Mouse (Mus musculus) spleen, postnatal 4 days (tissue): ENCODE results near the gene Clec16a.
A peak's percentile ranks its signal among the peaks of the same experiment; 100 is the strongest.

Experiments used
- DNase-seq, 2 experiments: peaks; one replicate each; pipeline ENCODE4 v3.0.0; 2022; ENCODE audit warnings: low spot score in 2 of 2

The Clec16a gene

GRCm38 (mm10) chr16:10534567-10534966, 10.6 kb upstream of the Clec16a start:
- no peak for DNase-seq

- no peak for DNase-seq
These were observed 8.8 kb upstream of the Clec16a start for GRCm38 (mm10) chr16:10536323-10536722.

DNA sequence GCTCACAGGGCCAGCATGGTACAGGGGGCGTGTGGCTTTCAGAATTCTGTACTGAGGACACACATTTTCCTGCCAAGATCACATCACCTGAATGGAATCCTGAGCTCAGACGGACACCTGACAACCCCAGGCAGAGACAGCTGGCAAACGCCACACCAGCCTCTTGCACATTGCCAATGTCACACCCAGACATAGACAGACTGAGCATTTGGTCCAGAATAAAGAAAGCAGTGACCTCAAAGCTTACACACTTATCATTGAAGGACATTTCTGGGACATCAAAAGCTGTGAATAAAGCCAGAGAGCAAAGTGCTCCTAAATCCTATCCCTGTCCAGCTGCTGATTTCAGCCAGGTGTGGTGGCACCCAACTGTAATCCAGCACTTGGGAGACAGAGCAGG, 8.2 kb upstream of the Clec16a start:
- DNase-seq = no peak

GRCm38 (mm10) chr16:10540763-10541597, 4.2 kb upstream of the Clec16a start:
- no peak for DNase-seq

GRCm38 (mm10) chr16:10541598-10541930, 3.6 kb upstream of the Clec16a start:
- no peak for DNase-seq

DNA sequence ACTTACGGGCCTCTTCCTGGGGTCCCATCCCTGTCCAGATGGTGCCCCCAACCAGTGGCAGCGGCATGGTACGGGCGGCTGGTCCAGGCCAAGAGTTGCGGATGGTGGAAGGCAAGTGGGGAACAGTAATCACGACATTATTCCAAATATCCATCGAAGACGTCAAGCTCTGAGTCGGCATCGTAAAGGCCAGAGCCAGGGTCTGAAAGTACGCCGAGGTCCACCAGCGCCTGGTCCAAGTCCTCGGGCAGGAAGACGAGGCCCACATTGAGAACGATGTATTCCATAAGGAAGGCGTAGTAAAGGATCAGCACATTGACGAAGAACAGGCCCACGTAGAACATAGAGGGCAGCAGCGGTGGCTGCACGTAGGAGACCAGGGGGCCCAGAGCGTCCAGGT, 2.9 kb upstream of the Clec16a start:
- DNase-seq = peak in 1 of 2 experiments; percentile 69

- peak; percentile 91 to 93 for DNase-seq
These were observed 2.3 kb upstream of the Clec16a start, which contains the start of gene Dexi for GRCm38 (mm10) chr16:10542698-10543365. TSS of gene Dexi (minus strand) at chr16:10543054.

DNA sequence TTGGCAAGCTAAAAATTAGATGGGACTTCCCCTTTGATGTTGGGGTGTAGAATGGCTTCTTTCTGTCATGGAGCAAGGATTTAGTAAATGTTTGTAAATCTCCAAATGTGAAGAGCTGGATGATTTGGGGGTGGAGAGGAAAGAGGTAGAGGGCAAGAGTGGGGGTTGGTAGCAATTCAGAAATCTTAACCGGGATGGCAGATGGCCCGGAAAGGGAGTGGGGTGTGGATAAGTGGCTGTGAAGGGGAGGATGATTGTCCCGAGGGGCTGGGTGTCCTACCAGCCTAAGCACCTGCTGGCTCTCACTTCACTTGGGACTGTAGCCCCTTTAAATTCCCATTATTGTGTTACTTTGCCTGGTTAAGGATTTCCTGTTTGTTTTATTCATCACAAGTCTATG, 1.7 kb downstream of the Clec16a start:
- no peak for DNase-seq

DNA sequence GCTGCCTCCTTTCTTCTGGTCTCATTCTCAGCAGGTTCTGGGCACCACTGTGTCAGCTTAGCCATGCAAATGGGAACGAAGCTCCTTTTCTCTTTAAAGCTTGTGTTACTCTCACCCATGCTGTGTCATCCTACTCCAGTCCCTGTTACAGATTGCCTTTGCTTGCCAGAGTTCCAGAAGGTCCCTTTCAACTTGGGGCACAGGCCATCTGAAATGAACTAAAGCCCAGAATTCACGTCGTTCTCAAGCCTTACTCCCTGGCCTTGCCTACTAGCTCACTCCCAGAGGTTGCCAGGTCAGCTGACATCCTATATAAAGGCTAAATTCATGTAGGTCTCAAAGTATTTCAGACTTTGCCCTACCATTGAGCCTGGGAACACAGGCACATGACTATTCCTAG, 3.8 kb downstream of the Clec16a start:
- DNase-seq = no peak

- no peak for DNase-seq
These were observed 4.5 kb downstream of the Clec16a start for GRCm38 (mm10) chr16:10549600-10549999.

DNA sequence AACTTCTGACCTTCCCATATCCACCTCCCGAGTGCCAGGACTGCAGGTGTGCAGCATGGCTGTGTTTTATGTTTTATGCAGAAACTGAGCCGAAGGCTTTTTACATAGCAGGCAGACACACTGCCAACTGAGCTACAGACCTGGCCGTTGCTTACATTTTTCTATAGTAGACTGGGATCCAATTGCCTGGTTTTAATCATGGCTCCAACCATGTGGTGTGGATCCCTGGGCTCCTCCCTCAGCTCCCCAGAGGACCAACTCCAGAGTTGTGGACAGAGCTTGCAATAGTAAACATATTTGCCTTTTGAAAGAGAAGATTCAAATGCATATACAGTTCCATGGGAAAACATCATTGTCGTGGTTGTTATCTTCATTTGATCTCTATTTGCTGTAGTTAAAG, 6.5 kb downstream of the Clec16a start:
- no peak for DNase-seq

GRCm38 (mm10) chr16:10553858-10554257, 8.7 kb downstream of the Clec16a start:
- no peak for DNase-seq

DNA sequence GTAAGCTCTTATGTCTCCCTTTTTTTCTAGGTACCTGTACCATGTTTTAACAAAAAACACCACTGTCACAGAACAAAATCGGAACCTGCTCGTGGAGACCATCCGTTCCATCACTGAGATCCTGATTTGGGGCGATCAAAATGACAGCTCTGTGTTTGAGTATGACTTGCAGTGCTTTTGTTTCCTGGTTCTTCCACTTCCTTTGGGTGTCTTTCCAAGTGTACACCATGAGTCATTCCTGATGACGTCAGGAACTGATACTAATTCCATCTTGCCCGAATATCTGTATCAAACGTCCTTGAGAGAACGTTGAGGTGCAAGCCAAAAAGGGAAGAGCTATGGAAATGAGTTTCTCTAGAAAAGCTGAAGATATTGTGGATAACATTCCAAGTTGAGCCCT, 14.9 kb downstream of the Clec16a start:
- DNase-seq = no peak

DNA sequence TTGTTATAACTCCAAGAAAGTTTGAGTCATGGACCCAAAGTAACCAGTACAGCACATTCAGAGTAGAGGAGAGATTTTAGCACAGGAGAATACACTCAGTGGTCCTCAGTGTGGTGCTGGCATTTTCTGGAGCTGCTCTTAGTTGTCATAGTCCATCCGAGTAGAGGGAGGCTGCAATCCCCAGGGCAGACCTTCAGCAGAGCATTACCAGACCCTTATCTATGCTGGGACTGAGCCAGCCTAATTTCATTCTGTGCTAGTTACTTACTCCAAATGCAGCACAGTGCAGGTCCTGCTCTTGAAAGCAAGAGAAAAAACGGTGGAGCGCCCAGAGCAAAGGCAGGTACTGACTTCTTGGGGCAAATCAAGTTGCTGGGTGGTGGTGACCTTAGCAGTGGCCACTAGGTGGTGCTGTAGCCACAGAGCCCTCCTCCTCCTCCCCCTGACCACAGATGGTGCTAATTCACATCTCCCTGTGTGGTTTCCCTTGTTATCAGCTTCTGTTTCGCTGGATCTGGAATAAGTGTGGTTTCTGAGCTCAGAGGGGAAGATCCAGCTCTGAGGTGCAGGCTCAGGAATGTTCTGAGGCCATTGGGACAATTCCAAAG, 20.2 kb downstream of the Clec16a start:
- DNase-seq = peak; percentile 60 to 85

DNA sequence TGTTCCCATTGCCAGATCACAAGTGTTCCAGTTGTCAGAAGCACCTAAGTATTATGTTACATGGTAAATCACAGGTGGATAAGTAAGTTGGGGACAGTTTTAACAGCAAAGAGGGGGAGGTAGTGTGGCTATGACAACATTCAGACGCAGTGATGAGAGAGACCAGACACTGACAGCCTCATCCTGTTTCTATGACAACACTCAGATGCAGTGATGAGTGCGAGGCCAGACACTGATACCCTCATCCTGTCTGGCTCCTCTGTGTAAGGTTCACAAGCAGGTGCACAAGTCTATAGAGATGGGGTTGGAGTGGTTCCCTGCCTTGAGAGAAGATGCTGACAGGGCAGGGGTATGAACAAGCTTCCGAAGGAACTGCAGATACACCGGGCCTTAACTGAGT, 22.0 kb downstream of the Clec16a start:
- no peak for DNase-seq

DNA sequence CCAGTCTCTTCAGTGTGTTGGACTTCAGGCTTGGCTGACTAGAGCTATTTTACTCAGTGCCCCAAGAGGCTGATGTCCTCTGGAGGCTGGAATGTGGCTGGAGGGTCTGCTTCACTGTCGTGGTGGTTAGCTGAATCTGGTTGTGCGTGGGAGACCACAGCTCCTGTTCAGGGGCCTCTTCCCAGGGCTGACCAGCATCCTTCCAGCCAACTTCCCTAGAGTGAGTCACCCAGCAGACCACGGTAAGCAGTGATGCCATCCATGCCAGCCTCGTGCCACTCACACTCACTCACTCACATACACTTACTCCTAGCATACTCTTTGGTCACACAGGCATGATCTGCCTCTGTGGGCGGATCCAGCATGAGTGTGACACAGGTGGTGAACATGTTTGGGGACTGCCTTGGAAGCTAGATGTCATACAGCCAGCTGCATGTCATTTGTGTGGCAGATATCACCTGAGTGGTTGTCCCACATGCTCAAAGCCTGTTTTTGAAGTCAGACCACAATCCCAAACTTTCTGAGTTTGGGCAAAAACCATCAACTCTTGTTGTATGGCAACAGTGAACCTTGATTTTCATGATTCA, 24.8 kb downstream of the Clec16a start:
- DNase-seq = no peak

- DNase-seq = peak; percentile 37 to 75
These were observed 25.6 kb downstream of the Clec16a start for GRCm38 (mm10) chr16:10570708-10571107.

DNA sequence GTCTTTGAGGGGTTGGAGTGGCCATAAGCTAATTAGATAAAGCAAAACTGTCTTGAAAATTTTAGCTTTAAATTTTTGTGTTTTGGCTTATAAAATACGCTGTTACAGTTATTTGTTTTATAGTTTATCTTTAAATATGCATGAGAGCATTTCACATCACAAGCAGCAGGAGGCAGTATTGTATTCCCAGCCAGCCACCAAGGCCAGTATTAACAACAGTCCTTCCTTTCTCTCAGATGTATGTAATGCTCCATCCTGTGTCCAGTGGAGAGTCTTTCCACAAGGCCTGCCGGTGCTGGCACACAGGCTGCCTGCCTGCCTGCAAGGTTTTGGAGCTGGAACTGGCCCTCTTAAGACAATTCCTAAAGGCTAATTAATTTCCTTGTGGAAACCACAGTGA, 26.7 kb downstream of the Clec16a start:
- no peak for DNase-seq

DNA sequence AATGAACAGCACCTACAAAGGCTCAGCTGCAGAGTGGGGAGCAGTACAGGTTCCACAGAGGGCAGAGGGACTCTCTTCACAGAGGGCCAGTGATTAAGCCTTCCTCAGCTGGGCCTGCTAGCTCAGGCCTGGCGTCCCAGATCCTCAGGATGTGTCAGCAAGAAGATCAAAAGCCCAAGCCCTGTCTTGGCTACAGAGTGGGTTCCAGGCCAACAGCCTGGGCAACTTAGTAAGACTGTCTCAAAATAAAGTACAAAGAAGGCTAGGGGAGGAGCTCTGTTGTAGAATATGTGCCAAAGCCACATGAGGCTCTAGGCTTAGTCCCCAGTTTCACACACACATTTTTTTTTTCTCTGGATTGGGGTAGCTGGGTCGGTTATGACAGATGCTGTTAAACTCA, 29.8 kb downstream of the Clec16a start:
- DNase-seq = no peak

DNA sequence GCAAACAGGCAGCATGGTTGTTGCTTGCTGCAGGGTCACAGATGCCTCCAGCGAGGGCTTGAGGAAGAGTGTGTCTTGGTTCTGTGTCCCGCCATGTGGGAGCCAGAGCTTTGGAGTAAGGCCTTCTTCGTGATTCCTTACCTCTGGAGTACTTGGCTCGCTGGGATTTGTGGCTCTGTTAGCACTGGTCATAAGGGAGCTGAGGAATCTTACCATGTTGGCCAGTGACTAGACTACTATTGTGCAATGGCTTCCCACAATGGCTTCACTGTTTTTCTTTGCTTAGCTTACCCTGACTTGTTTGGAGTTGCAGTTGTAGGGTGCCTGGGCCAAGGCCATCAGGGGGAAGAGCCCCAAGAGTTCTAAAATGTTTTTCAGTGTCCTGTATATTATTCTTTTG, 30.8 kb downstream of the Clec16a start:
- DNase-seq = no peak

DNA sequence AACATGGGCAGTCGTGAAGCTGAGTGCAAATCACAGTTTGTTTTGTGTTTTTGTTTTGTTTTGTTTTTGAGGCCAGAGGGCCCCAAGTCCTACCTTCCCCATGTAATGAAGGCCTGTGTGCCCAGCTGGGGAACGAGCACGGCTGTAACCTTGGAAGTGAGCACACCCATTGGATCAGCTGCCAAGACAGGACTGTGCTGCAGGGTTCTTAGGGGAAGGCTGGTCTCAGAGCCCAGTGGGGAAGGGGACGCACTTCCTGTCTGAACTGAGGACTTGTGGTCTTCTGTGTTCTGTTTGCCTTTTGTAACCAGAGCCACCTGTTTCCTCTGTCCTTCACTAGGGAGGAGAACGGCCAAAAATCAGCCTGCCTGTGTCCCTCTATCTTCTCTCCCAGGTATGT, 32.4 kb downstream of the Clec16a start:
- no peak for DNase-seq

GRCm38 (mm10) chr16:10578376-10578775, 33.2 kb downstream of the Clec16a start:
- DNase-seq = no peak
